Mouse (Mus musculus) CH12.LX (cell line): ENCODE results near the gene Figla. TPM values are rescaled to one million over a fixed set of nuclear protein-coding genes. Genes with fewer than 3 reads are reported as not detected.

Experiments used
- DNase-seq: peaks from one replicate; pipeline ENCODE4 v3.0.0-alpha.2; 2013; ENCODE audit errors: extremely low read depth
- H3K27ac ChIP-seq: 2 replicates; pipeline ENCODE4 v1.5.1; 2012; ENCODE audit warnings: low read depth, mild to moderate bottlenecking, control low read depth, moderate library complexity; ENCODE audit not compliant: insufficient read depth
- H3K27me3 ChIP-seq: replicated peaks from 2 replicates; pipeline ENCODE3; 2012; ENCODE audit warnings: inconsistent platforms
- H3K36me3 ChIP-seq, 2 experiments: replicated peaks in 1 of 2; 2 replicates each; pipeline versions ENCODE3 to v1.6.1; 2012; ENCODE audit warnings: inconsistent platforms in 1 of 2, low read length in 1 of 2, mild to moderate bottlenecking in 1 of 2, mixed read lengths in 1 of 2, moderate library complexity in 1 of 2; ENCODE audit not compliant: control insufficient read depth in 1 of 2, insufficient read depth in 1 of 2
- H3K4me1 ChIP-seq, 2 experiments: 2 replicates each; pipeline ENCODE4 v1.6.1; 2012; ENCODE audit warnings: inconsistent platforms in 1 of 2, moderate library complexity in 1 of 2; ENCODE audit not compliant: insufficient read depth in 2 of 2, control insufficient read depth in 1 of 2
- H3K4me2 ChIP-seq: 2 replicates; pipeline ENCODE4 v1.6.1; 2012; ENCODE audit warnings: low read depth, mild to moderate bottlenecking, control low read depth; ENCODE audit not compliant: poor library complexity, insufficient read depth, severe bottlenecking
- H3K4me3 ChIP-seq, 3 experiments: fragments of 150-350 bp in 1 of 3; sonication (generic) in 1 of 3; replicated peaks in 1 of 3; 2 replicates each; pipeline versions ENCODE3 to v1.5.1; 2011 to 2012; ENCODE audit warnings: low read depth in 2 of 3, low read length in 2 of 3, mild to moderate bottlenecking in 2 of 3, moderate library complexity in 2 of 3, control low read depth in 1 of 3, improper control_type of control experiment in 1 of 3, inconsistent platforms in 1 of 3, mixed read lengths in 1 of 3; ENCODE audit not compliant: poor library complexity in 1 of 3
- H3K79me2 ChIP-seq: replicated peaks from 2 replicates; pipeline ENCODE4 v1.6.1; 2012; ENCODE audit warnings: mild to moderate bottlenecking, moderate library complexity; ENCODE audit not compliant: control insufficient read depth, poor library complexity, insufficient read depth, severe bottlenecking; ENCODE audit errors: extremely low read depth
- H3K9ac ChIP-seq: 2 replicates; pipeline ENCODE4 v1.6.1; 2012; ENCODE audit warnings: low read depth, mild to moderate bottlenecking, control low read depth, moderate library complexity; ENCODE audit not compliant: insufficient read depth
- H3K9me3 ChIP-seq: replicated peaks from 2 replicates; pipeline ENCODE3; 2012; ENCODE audit warnings: low read length, inconsistent platforms, mixed read lengths
- CHD1 ChIP-seq: IDR thresholded peaks from 2 replicates; pipeline ENCODE4 v1.6.1; 2012; ENCODE audit warnings: low read depth, low read length, improper control_type of control experiment, inconsistent platforms
- CHD2 ChIP-seq: IDR thresholded peaks from 2 replicates; pipeline ENCODE4 v1.6.1; 2011; ENCODE audit warnings: low read length, improper control_type of control experiment
- E2F4 ChIP-seq: IDR thresholded peaks from 2 replicates; pipeline ENCODE4 v1.6.1; 2011; ENCODE audit warnings: low read depth, low read length, improper control_type of control experiment; ENCODE audit not compliant: insufficient replicate concordance
- ETS1 ChIP-seq: conservative IDR thresholded peaks from 2 replicates; pipeline ENCODE4 v1.6.1; 2012; ENCODE audit warnings: low read depth, mild to moderate bottlenecking, inconsistent platforms, low read length, improper control_type of control experiment, moderate library complexity
- IRF4 ChIP-seq: IDR thresholded peaks from 2 replicates; pipeline ENCODE4 v1.6.1; 2014; ENCODE audit warnings: low read depth, mild to moderate bottlenecking, inconsistent platforms, low read length, improper control_type of control experiment
- JUND ChIP-seq: conservative IDR thresholded peaks from 2 replicates; pipeline ENCODE4 v1.6.1; 2011; ENCODE audit warnings: low read depth, low read length, improper control_type of control experiment
- MAX ChIP-seq: IDR thresholded peaks from 2 replicates; pipeline ENCODE4 v1.6.1; 2011; ENCODE audit warnings: low read length, improper control_type of control experiment
- MEF2A ChIP-seq: IDR thresholded peaks from 2 replicates; pipeline ENCODE4 v1.6.1; 2014; ENCODE audit warnings: low read depth, mild to moderate bottlenecking, inconsistent platforms, low read length, improper control_type of control experiment, borderline replicate concordance
- MYC ChIP-seq: IDR thresholded peaks from 2 replicates; pipeline ENCODE4 v1.6.1; 2011; ENCODE audit warnings: low read depth, mild to moderate bottlenecking, improper control_type of control experiment, low read length
- PAX5 ChIP-seq: IDR thresholded peaks from 2 replicates; pipeline ENCODE4 v1.6.1; 2012; ENCODE audit warnings: low read length, inconsistent platforms, mixed read lengths
- POLR2A ChIP-seq: IDR thresholded peaks from 2 replicates; pipeline ENCODE4 v1.6.1; 2011; ENCODE audit warnings: low read depth, mild to moderate bottlenecking, improper control_type of control experiment, low read length
- POLR2AphosphoS2 ChIP-seq: IDR thresholded peaks from 2 replicates; pipeline ENCODE4 v1.6.1; 2011; ENCODE audit warnings: low read depth, low read length, improper control_type of control experiment
- SMC3 ChIP-seq: IDR thresholded peaks from 2 replicates; pipeline ENCODE4 v1.6.1; 2011; ENCODE audit warnings: low read depth, low read length, improper control_type of control experiment
- USF1 ChIP-seq: IDR thresholded peaks from 2 replicates; pipeline ENCODE4 v1.6.1; 2014; ENCODE audit warnings: low read depth, mild to moderate bottlenecking, inconsistent platforms, low read length, improper control_type of control experiment
- ZC3H11A ChIP-seq: IDR thresholded peaks from 2 replicates; pipeline ENCODE4 v1.6.1; 2012; ENCODE audit warnings: low read depth, mild to moderate bottlenecking, inconsistent platforms, low read length, improper control_type of control experiment
- ZKSCAN1 ChIP-seq: IDR thresholded peaks from 2 replicates; pipeline ENCODE4 v1.6.1; 2012; ENCODE audit warnings: low read depth, inconsistent platforms, low read length, improper control_type of control experiment, borderline replicate concordance
- ZMIZ1 ChIP-seq: IDR thresholded peaks from 2 replicates; pipeline ENCODE4 v1.6.1; 2012; ENCODE audit warnings: low read depth, mild to moderate bottlenecking, inconsistent platforms, low read length, improper control_type of control experiment
- ZNF384 ChIP-seq: IDR thresholded peaks from 2 replicates; pipeline ENCODE4 v1.6.1; 2012; ENCODE audit warnings: low read depth, low read length, improper control_type of control experiment, inconsistent platforms
- dilution Hi-C: fragments of 300-500 bp; cut with MboI; formaldehyde crosslinking; loops from 2 replicates; pipeline ENCODE4 v1.14.3; 2020; ENCODE audit warnings: low sequenced_read_pairs; ENCODE audit not compliant: extremely low pct_unique_long_range_greater_than_20kb, extremely low pct_ligation_motif_present
- in situ Hi-C: fragments of 300-500 bp; cut with MboI; formaldehyde crosslinking; loops from 3 replicates; pipeline ENCODE4 v1.14.3; 2019; ENCODE audit warnings: low sequenced_read_pairs, low pct_ligation_motif_present, low pct_unique_long_range_greater_than_20kb, mixed read lengths
- polyA plus RNA-seq: library from polyadenylated mRNA; unstranded; fragments of >175 nt; gene quantifications from 2 replicates; pipeline ENCODE4 v1.2.1, GENCODE M21; 2012; ENCODE audit warnings: low read depth; ENCODE audit not compliant: insufficient read length
- total RNA-seq, 2 experiments: library from RNA; depleted of rRNA; stranded (reverse); fragments of 300-350 nt in 1 of 2; fragments of >200 nt in 1 of 2; gene quantifications; 2 replicates each; pipeline ENCODE4 v1.2.3; 2012 to 2014

The Figla gene
- total and polyA plus RNA-seq, 3 experiments, result not detected

DNA sequence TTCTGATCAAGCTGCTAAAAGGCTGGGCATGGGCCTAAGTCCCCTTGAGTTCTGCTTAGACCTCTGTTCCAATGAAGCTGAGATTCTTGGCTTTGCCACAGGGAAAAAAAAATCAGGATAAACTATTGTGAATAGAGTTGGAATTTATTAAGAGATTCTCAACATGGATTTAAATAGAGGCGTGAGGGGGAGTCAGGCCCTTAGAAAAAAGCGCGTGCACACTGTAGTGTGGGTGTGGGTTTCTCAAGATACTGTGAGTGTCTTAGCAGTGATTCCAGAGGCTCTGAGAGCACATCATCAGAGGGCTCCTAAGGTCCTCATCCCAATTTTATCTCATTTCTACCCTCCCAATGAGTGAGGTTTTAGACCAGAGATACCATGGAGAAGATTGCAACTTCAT, 44.2 kb downstream of the Figla start:
- Histone ChIP-seq H3K27ac (no peak overlapping the region), H3K36me3 (no peaks in the 10 kb centered on the region), H3K9ac (no peak overlapping the region), H3K4me3 (no peak overlapping the region), H3K79me2 (no peaks in the 10 kb centered on the region), H3K9me3 (no peaks in the 10 kb centered on the region), H3K27me3 (peaks cover 9% of the 10 kb centered on the region), H3K4me2 (no peak overlapping the region), H3K4me1 (peaks cover 0 to 13% of the 10 kb centered on the region in 2 experiments; a peak in 2 of 4 replicates)
- dilution Hi-C loops (no loop called here), in situ Hi-C loops (no loop called here)
- no peak for TF ChIP-seq MEF2A
- no peak for TF ChIP-seq E2F4
- no peak for TF ChIP-seq ZKSCAN1
- no peak for TF ChIP-seq MAX
- TF ChIP-seq SMC3, result no peak
- TF ChIP-seq CHD2, result no peak
- no peak for TF ChIP-seq POLR2A
- TF ChIP-seq ETS1, result no peak
- no peak for TF ChIP-seq ZMIZ1
- TF ChIP-seq POLR2AphosphoS2, result no peak
- no peak for TF ChIP-seq PAX5
- no peak for TF ChIP-seq ZC3H11A
- TF ChIP-seq MYC, result no peak
- TF ChIP-seq USF1, result no peak
- TF ChIP-seq ZNF384, result no peak
- TF ChIP-seq IRF4, result no peak
- no peak for TF ChIP-seq CHD1
- no peak for DNase-seq

DNA sequence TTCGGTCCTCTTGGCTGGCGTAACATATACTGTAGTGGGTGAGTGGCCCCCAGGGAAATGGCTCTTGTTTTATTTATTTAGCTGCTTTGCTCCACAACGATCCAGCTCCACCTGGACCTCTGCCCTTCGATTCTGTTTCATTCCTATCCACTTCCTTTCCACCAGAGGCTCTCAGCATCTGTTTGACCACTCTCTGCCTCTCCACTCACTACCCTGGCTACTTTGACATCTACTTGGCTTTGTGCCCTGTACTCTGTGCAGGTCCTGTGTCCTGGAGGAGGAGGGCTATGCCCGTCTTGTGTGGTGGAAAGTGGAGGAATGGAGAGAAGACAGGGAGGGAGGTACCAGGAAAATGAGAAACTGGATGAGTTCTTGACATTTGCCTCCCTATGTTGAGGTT, 46.3 kb downstream of the Figla start:
- in situ Hi-C loops (no loop called here), dilution Hi-C loops (no loop called here)
- Histone ChIP-seq H3K4me2 (no peak overlapping the region), H3K27ac (no peak overlapping the region), H3K79me2 (no peaks in the 10 kb centered on the region), H3K36me3 (no peaks in the 10 kb centered on the region), H3K4me1 (peaks cover 0 to 7% of the 10 kb centered on the region in 2 experiments; a peak in 2 of 4 replicates), H3K27me3 (peaks cover 24% of the 10 kb centered on the region), H3K9ac (no peak overlapping the region), H3K9me3 (no peaks in the 10 kb centered on the region), H3K4me3 (no peak overlapping the region)
- no peak for DNase-seq
- TF ChIP-seq JUND (no peak), MYC (no peak)
